ENCODE assay signal across 16 mouse cellular contexts in the genomic region with DNA sequence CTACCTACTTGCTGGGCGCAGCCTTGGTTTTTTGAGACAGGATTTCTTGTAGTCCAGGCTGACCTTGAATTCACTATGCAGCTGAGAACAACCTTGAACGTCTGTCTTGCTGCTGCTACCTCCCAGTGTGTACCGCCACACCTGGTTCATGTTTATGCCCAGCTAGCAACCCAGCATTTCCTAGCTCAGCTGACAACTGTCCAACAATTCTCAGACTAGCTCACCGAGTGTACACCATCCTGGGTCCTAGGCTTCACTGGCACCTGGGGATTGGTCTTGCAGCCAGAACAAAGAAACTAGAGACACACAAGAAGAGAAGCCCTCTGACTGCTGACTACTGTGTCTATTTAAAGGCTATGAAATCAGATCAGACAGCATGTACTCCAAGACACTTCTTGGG.
DNase-seq lines count a peak whose midpoint lies in the region.
"Had no signal": no experiment of that assay in that cellular context is flagged by ENCODE, and none has a peak within 500 bp of the region (broad histone marks: within the 10 kb centered on the region; RNA-seq: fewer than 3 reads in every experiment).

No protein-coding gene starts in this region.

- intact Hi-C loops in gastrocnemius, postnatal 14 days (cut with DNase I; ENCODE audit: low total_unique reads), result no loop called here

- peak; percentile 59 for DNase-seq in gastrocnemius, adult 18-20 months (ENCODE audit: low spot score)
- DNase-seq in gastrocnemius, postnatal 10 days, result no peak
- DNase-seq in gastrocnemius, postnatal 25 days, result peak; percentile 50
- DNase-seq in gastrocnemius, postnatal 14 days, result no peak
- peak; percentile 69 for DNase-seq in 416B (ENCODE audit: low read depth)
- no peak for DNase-seq in right cerebral cortex, postnatal 10 days (ENCODE audit: low spot score in 2 of 2)
- DNase-seq: adrenal gland, adult 2 months; adrenal gland, postnatal 10 days; adrenal gland, postnatal 25 days; cerebellum, adult 11 months; cerebellum, adult 18-20 months; cerebellum, adult 8-10 months; cerebellum, adult 9-11 months; cerebellum, postnatal 14 days; cerebellum, postnatal 36 days; embryo, embryonic 11 days had no signal

Comparison
In these comparisons a context has a peak if more than half of its experiments do, and no peak if none do; other contexts are left out.
1. DNase-seq: peak in gastrocnemius, adult 18-20 months (single experiment), gastrocnemius, postnatal 25 days (single experiment) and 416B (single experiment); none in gastrocnemius, postnatal 10 days (single experiment), gastrocnemius, postnatal 14 days (single experiment) and right cerebral cortex, postnatal 10 days (0 of 2).